Mouse (Mus musculus): ENCODE results near the gene Tstd2.

Tstd2 gene

GRCm38 (mm10) chr4:46080261-46080660, 58.2 kb downstream of the Tstd2 start:
- DNase-seq: no peak

- no peak for DNase-seq
Measured at GRCm38 (mm10) chr4:46076892-46077291, 61.6 kb downstream of the Tstd2 start.

- no peak for DNase-seq
Measured at GRCm38 (mm10) chr4:46075664-46076063, 62.8 kb downstream of the Tstd2 start.

GRCm38 (mm10) chr4:46073736-46074135, 64.8 kb downstream of the Tstd2 start:
- DNase-seq: no peak

GRCm38 (mm10) chr4:46072631-46073030, 65.9 kb downstream of the Tstd2 start:
- DNase-seq: no peak

- no peak for DNase-seq
Measured at GRCm38 (mm10) chr4:46069851-46070482, 68.5 kb downstream of the Tstd2 start.

GRCm38 (mm10) chr4:46068573-46068972, 69.9 kb downstream of the Tstd2 start:
- DNase-seq: no peak

GRCm38 (mm10) chr4:46068060-46068459, 70.4 kb downstream of the Tstd2 start:
- no peak for DNase-seq

- no peak for DNase-seq
Measured at GRCm38 (mm10) chr4:46065695-46066340, 72.7 kb downstream of the Tstd2 start.

GRCm38 (mm10) chr4:46064961-46065360, 73.5 kb downstream of the Tstd2 start:
- DNase-seq: no peak
